Mouse (Mus musculus) gastrocnemius, postnatal 25 days (tissue): ENCODE results near the gene Gm10226. TPM values are rescaled to one million over a fixed set of nuclear protein-coding genes. Genes with fewer than 3 reads are reported as not detected.
"Not testable (repeated sequence)": the region's sequence is repeated elsewhere in the genome, so short reads cannot be mapped to it uniquely, and the experiment has no call there.

Experiments used
- DNase-seq: peaks from one replicate; pipeline ENCODE4 v3.0.0; 2022
- long read RNA-seq, 2 experiments: library from polyadenylated mRNA; stranded (forward); transcript quantifications; one replicate each; pipeline ENCODE4 v2.0.0; 2021
- total RNA-seq, 2 experiments: library from RNA; stranded (reverse); gene quantifications; 1 replicate in 1 of 2; 2 replicates in 1 of 2; pipeline ENCODE4 v1.2.3; 2021

The Gm10226 gene
- 1 to 10 TPM; 1.9 to 3.3 TPM for total RNA-seq
- long read RNA-seq, experiment 1 = 0 reads
- long read RNA-seq, experiment 2 = 0 reads

- no peak for DNase-seq
These were observed at the start of gene Gm10226 for GRCm38 (mm10) chr17:21691560-21691959. TSS of gene Gm10226 (plus strand) at chr17:21691860.

DNA sequence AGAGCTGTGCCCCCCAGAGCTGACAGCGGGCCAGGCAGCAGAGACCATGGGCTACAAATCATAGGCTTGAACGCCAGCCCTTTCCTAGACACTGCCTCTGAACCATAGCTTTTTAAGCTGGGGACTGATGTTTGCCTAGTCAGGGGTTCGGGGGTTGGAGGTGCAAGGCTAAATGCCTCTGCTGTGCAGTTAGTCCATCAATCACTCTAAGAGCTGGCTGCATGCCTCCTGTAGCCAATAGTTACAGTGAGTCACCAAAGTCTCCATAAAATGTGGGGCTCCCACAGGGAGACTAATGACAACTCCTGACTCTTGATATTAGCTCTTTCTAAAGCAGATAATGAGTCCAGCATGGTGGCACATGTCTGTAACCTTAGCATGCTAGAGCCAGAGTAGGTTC lies 42.9 kb upstream of the Gm10226 start:
- no peak for DNase-seq

DNA sequence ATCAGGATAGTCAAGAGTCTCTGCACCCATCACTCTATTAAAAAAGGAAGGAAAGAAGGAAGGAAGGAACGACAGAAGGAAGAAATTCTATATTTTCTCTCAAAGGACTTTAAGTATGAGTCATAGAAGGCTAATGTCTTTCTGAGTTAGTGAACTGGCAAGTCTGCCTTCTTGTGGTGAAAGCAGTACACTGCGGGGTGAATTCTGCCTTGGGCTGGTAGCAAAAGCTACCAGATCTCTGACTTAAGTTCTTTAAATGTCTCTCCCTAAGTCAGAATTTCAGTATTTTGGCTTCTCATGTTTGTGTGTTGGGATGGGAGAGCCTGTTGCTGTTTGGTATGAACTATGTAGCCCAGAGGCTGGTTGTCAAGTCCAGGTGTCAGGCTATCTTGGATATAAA lies 41.7 kb upstream of the Gm10226 start:
- no peak for DNase-seq

DNA sequence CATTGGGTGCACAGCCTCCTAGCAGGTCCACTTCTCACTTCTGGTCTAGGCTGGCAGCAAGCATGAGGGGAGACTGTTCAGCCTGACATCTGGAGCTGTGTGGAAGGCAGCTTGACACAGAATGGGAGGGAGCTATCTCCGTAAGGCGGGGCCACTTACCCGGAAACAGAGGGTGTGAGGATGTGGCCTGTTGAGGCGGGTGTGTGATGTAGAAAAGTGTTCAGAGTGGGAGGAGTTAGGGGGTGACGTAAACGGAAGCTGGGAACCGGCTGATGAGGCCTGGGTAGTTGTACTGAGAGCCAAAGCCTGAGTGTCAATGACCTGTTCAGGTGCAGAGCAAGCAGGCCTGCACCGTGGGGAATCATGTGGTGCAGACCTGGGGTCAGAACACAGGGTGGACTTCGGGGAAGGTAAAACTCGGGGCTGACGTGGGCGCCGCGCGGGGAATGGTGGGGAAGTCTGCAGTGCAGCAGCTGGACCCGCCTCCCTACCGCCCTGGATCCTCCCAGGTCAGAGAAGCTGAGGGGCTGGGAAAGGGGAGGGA lies 41.2 kb upstream of the Gm10226 start, which contains the start of gene Zfp983:
Zfp983 (plus strand) TSS at position 261 of the 544 bp plus-strand sequence.
- peak; percentile 80 for DNase-seq

DNA sequence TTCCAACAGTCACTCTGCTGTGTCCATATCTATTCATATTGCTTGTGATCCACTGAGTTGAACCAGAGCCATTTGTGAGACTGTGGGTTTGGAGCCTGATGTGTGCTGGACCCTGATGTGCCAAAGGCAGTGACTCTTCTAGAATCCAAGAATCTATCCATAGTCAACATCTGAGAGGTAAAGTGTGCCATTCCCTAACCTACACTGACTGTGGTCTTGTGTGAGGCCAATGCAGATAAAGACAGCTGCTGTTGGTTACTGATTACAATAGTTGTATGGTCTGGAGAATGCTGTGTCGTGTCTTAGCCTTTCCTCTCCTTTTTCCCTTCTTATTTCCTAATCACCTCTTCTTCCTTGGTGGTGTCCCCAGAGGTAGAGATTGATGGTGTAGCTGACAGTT lies 12.8 kb upstream of the Gm10226 start:
- not testable (repeated sequence) for DNase-seq

GRCm38 (mm10) chr17:21679273-21680018 lies 12.2 kb upstream of the Gm10226 start:
- DNase-seq = peak; percentile 86

DNA sequence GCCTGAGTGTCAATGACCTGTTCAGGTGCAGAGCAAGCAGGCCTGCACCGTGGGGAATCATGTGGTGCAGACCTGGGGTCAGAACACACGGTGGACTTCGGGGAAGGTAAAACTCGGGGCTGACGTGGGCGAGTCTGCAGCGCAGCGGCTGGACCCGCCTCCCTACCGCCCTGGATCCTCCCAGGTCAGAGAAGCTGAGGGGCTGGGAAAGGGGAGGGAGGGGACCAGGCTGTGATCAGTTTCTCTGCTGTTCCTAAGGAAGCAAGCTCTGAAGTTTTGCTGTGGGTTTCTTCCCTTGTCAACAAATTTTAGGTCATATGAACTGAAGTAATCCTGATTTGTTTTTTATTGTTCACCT lies 11.7 kb upstream of the Gm10226 start:
- not testable (repeated sequence) for DNase-seq

DNA sequence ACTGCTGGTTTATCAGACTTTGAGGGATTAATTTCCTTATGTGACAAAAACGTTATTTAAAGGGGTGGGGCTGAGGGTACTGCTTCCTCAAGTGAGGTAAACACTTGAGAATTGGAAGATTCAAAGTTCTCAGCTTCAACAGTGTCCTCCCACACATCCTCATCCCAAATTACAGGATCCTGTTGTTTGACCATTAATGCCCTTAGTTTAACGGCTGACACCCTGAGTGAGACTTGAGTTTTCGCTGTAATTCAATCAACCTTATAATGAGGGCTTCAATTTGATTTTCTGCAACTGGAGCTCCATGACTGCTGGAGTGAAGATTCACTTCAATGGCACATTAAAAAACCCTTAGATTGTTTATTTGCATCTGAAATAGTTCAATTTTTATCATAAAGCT lies 1.7 kb downstream of the Gm10226 start:
- no peak for DNase-seq

DNA sequence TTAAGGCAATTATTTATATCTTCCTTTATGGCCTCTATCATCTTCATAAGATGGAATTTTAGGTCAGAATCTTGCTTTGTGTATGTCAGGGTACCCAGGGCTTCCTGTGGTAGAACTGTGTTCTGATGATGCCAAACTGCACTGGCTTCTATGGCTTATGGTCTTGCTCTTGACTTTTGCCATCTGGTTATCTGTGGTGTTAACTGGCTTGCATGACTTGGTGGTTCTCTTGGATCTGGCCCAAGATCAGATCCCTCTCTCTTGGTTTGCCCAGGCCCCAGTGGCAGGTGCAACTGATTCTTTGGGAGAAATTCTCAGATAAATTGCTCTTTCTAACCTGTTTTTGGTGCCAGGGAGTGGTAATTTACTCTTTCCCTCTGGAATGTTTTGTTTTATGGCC lies 4.4 kb downstream of the Gm10226 start:
- DNase-seq = no peak

GRCm38 (mm10) chr17:21702281-21703240 lies 10.9 kb downstream of the Gm10226 start:
- DNase-seq = no peak

- DNase-seq = no peak
These were observed 11.8 kb downstream of the Gm10226 start for GRCm38 (mm10) chr17:21703414-21703813.

DNA sequence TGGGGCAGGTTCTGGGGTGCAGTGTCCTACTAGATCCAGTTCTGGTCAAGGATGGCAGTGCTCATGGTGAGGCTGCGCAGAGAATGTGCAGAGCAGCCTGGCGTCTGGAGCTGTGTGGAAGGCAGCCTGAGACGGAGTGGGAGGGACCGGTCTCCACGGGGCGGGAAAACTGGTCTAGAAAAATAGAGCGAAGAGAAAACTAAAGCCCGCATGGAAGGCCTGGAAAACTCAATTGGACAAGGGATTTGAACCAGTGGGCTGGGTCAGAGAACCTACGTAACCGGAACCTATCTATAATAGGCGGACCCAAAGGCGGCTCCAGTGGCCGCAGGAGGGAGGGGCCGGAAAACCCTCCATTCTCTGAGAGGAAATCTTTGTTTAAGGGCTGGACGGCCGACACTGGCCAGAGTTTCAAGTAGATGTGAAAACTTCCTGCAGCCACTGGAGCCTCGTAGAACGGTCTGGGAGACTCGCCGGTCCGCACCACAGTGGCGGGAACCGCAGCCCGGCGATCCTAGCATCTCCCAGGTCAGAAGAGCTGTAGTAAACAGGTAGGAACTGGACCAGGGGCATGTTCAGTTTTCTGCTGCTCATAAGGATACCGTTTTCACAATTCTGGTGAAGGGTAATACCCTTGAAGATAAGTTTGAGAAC lies 15.8 kb downstream of the Gm10226 start, which contains the start of gene Zfp760:
Zfp760 (plus strand) TSS at position 399 of the 654 bp plus-strand sequence.
- peak; percentile 82 for DNase-seq

DNA sequence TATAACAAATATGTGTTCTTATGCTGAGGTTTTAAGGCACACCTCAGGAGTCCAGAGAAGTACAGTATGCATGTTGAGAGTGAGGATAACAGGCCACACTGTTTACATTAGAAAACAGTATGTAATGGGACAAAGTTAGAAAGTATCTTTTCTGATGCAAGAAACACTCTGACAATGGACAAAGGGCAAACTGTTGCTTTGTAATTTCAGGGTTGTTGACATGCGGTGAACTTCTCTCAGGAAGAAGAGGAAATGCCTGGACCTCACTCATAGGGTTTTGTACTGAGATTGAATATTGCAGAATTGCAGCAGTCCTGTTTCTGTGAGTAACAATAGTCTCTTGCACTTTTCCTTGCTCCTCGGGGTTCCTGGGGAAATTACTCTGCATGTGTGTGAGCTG lies 16.7 kb downstream of the Gm10226 start:
- DNase-seq = no peak

DNA sequence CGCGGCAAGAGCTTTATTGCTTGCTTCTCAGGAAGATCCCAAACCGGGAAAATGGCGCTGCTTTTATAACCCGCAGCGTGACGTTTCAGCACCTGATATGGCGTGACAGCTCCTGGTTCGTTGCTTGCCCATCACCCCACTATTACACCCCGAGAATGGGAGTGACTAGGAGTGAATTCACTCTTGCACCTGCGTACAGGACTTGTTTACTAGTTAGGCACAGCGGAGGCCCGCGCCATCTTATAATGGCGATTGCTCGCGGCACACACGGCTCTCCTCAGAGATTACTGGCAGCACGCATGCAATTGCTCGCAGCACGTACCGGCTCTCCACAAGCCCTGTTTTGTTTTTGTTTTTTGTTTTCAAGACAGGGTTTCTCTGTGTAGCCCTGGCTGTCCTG lies 38.8 kb downstream of the Gm10226 start, which contains the start of gene Zfp229:
Zfp229 (plus strand) TSS at position 301 of the 400 bp plus-strand sequence.
- DNase-seq = not testable (repeated sequence)

- no peak for DNase-seq
These were observed 41.4 kb downstream of the Gm10226 start for GRCm38 (mm10) chr17:21733049-21733448.

DNA sequence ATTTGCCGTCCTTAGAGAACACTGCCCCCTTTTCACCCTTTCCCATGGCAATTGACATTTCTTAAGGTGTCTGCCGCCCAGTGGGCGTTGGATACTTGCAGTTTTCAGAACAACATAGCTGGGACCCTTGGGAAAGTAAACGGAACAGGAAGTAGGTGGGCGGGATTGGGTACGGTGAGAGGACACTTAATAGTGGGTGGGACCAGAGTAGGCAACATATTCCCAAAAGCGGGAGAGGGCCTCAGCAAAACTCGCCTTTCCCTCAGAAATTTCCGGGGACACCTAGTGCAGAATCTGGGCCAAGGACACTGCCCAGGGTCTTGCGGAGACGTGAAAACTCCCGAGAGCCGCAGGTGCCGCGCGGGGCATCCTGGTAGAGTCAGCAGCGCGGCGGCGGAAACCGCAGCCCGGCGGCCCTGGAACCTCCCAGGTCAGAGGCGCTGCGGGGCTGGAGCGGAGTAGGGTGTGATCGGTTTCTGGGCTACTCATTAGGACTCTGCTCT lies 41.9 kb downstream of the Gm10226 start:
- peak; percentile 62 for DNase-seq

Other genes starting within 250 kb of the Gm10226 start
- 1 to 10 TPM; 5.2 to 5.4 TPM for gene Zfp51, start 241.5 kb upstream of the Gm10226 start, total RNA-seq
- 1 to 10 TPM; 1.1 to 1.4 TPM for gene Zfp53, start 202.9 kb upstream of the Gm10226 start, total RNA-seq
- 1 to 10 TPM; 3.0 to 6.3 TPM for gene Zfp52, start 156.3 kb upstream of the Gm10226 start, total RNA-seq
- gene Zfp948, start 124.9 kb upstream of the Gm10226 start, total RNA-seq = 1 to 10 TPM; 1.8 to 3.1 TPM
- 1 to 10 TPM; 1.8 to 2.0 TPM for gene Zfp983, start 41.2 kb upstream of the Gm10226 start, total RNA-seq
- 1 to 10 TPM; 1.4 to 1.7 TPM for gene Zfp760, start 15.9 kb downstream of the Gm10226 start, total RNA-seq
- 1 to 10 TPM; 4.4 to 7.0 TPM for gene Zfp229, start 38.9 kb downstream of the Gm10226 start, total RNA-seq
- gene Zfp820, start 153.9 kb downstream of the Gm10226 start, total RNA-seq = under 1 TPM; 0.43 to 0.46 TPM
- under 1 TPM; 0.95 to 0.96 TPM for gene Zfp995, start 218.1 kb downstream of the Gm10226 start, total RNA-seq